Mouse (Mus musculus) right cerebral cortex, adult 2 months (tissue): ENCODE results near the gene Fam72a.

ENCODE experiments used
- DNase-seq, 2 experiments: peaks; one replicate each; pipeline ENCODE4 v3.0.0; 2021 to 2022; ENCODE audit warnings: low spot score in 2 of 2

The Fam72a gene

DNA sequence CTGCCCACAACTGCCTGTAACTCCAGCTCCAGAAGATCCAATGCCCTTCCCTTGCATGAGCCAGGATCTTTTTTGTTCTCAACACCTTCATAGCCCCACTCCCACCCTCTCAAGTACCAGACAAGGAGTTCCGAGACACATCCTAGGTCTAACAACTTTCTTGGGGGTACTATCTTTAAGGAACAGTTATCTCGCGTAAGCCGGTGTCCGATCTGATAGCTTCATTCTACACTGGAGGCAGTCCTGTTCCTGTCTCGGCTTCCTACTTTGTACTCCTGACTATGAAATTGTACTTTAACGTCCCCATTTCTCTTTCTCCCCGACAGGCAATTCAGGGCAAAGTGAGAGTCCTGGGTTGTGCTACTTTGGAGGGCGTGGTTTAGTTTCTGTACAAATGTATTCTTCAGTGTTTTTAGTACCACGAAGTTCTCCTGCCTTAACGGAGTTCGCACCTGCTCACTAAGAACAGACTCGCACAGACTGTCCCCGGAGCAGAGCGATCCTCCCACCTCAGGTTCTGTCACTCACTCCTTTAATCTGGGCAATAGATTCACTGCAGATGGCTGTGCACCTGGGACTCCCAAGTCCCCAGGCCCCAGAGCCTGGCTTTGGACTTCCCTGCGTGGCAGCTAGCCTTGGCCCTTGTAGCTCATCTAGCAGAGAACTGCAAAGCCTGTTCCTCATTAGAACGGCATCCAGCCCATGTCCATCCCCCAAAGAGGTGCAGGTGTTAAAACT, 51.4 kb downstream of the Fam72a start:
- no peak for DNase-seq

GRCm38 (mm10) chr1:131580389-131580788, 52.7 kb downstream of the Fam72a start:
- DNase-seq, result no peak

GRCm38 (mm10) chr1:131583598-131583997, 55.9 kb downstream of the Fam72a start:
- DNase-seq, result no peak

DNA sequence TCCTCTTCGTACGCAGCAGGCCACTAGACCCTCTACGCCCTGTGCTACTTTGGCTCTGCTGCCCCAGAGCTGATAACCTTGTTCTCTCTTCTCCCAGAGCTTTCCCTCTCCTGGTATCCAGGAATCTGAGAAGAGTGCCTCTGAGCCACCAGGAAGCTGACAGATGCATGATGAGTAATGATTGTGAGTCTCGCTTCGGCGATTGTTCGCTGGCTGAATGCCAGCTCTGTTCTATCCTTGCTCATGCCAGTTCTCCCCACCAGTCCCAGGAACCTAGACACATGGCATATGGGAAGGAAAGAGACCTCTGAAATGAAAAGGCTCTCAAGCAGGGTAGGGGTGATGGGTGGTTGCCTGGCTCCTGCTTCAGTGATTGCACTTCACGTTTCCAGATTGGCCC, 59.1 kb downstream of the Fam72a start:
- DNase-seq, result peak; percentile 60 to 63
